Mouse (Mus musculus): ENCODE measurements around the gene Tm7sf2. TPM values are rescaled to one million over a fixed set of nuclear protein-coding genes. Genes with fewer than 3 reads are reported as not detected.

Gene Tm7sf2
- polyA plus RNA-seq, 1 experiment = 14.0 TPM

DNA sequence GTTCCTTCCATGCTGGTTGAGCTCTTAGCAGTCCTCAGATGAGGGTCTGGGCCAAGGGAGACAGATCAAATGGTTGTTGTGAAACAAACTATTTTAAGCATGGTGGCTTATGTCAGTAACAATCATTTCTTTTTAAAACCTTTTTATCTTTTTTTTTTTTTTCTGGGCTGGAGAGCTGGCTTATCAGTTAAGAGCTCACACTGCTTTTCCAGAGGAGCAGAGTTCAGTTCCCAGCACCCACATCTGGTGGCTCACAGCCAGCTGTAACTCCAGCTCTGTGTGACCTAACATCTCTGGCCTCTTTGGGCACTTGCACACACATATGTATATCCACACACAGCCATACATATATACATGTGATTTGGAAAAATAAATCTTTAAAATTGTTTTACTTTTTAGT lies 30.5 kb downstream of the Tm7sf2 start:
- Histone ChIP-seq H3K27me3 (ENCODE audit: control insufficient read depth, insufficient read depth, low read length) (no peaks in the 10 kb centered on the region), H3K4me3 (ENCODE audit: extremely low read depth, insufficient read depth, insufficient read length) (no peak overlapping the region), H3K4me1 (ENCODE audit: control insufficient read depth, insufficient read depth, insufficient read length) (no peaks in the 10 kb centered on the region), H3K27ac (ENCODE audit: insufficient read depth, low read length) (no peak overlapping the region), H3K36me3 (ENCODE audit: control insufficient read depth, insufficient read depth, low read length) (no peaks in the 10 kb centered on the region)
- DNase-seq (ENCODE audit: low read depth in 1 of 2, low spot score in 2 of 2) = no peak
- TF ChIP-seq POLR2A (IDR thresholded peaks at IDR 0.05; ENCODE audit: low read depth, low read length) = no peak
- no peak for TF ChIP-seq CTCF (IDR thresholded peaks at IDR 0.05; ENCODE audit: extremely low read depth, insufficient read depth, insufficient read length, insufficient replicate concordance)

- Histone ChIP-seq H3K36me3 (ENCODE audit: control insufficient read depth, insufficient read depth, low read length) (no peaks in the 10 kb centered on the region), H3K4me3 (ENCODE audit: extremely low read depth, insufficient read depth, insufficient read length) (no peak overlapping the region), H3K27ac (ENCODE audit: insufficient read depth, low read length) (no peak overlapping the region), H3K4me1 (ENCODE audit: control insufficient read depth, insufficient read depth, insufficient read length) (no peaks in the 10 kb centered on the region), H3K27me3 (ENCODE audit: control insufficient read depth, insufficient read depth, low read length) (no peaks in the 10 kb centered on the region)
- no peak for DNase-seq (ENCODE audit: low read depth in 1 of 2, low spot score in 2 of 2)
- TF ChIP-seq CTCF (IDR thresholded peaks at IDR 0.05; ENCODE audit: extremely low read depth, insufficient read depth, insufficient read length, insufficient replicate concordance) = no peak
- no peak for TF ChIP-seq POLR2A (IDR thresholded peaks at IDR 0.05; ENCODE audit: low read depth, low read length)
- 62% methylated on average over 9 of the region's 9 CpGs for WGBS
These were observed 32.1 kb downstream of the Tm7sf2 start for GRCm38 (mm10) chr19:6035966-6036585.

GRCm38 (mm10) chr19:6030520-6031280 lies 37.5 kb downstream of the Tm7sf2 start:
- Histone ChIP-seq H3K27me3 (ENCODE audit: control insufficient read depth, insufficient read depth, low read length) (no peaks in the 10 kb centered on the region), H3K4me1 (ENCODE audit: control insufficient read depth, insufficient read depth, insufficient read length) (no peaks in the 10 kb centered on the region), H3K4me3 (ENCODE audit: extremely low read depth, insufficient read depth, insufficient read length) (no peak overlapping the region), H3K36me3 (ENCODE audit: control insufficient read depth, insufficient read depth, low read length) (no peaks in the 10 kb centered on the region), H3K27ac (ENCODE audit: insufficient read depth, low read length) (no peak overlapping the region)
- no peak for DNase-seq (ENCODE audit: low read depth in 1 of 2, low spot score in 2 of 2)
- WGBS = 74% methylated on average over 14 of the region's 14 CpGs
- no peak for TF ChIP-seq CTCF (IDR thresholded peaks at IDR 0.05; ENCODE audit: extremely low read depth, insufficient read depth, insufficient read length, insufficient replicate concordance)

GRCm38 (mm10) chr19:6029426-6029825 lies 38.7 kb downstream of the Tm7sf2 start:
- no peak overlapping the region for H3K27ac ChIP-seq (ENCODE audit: insufficient read depth, low read length)
- H3K4me3 ChIP-seq (ENCODE audit: extremely low read depth, insufficient read depth, insufficient read length) = no peak overlapping the region
- H3K4me1 ChIP-seq (ENCODE audit: control insufficient read depth, insufficient read depth, insufficient read length) = no peaks in the 10 kb centered on the region
- no peak for DNase-seq (ENCODE audit: low read depth in 1 of 2, low spot score in 2 of 2)
- H3K27me3 ChIP-seq (ENCODE audit: control insufficient read depth, insufficient read depth, low read length) = no peaks in the 10 kb centered on the region
- TF ChIP-seq CTCF (IDR thresholded peaks at IDR 0.05; ENCODE audit: extremely low read depth, insufficient read depth, insufficient read length, insufficient replicate concordance) = no peak
- TF ChIP-seq POLR2A (IDR thresholded peaks at IDR 0.05; ENCODE audit: low read depth, low read length) = no peak
- H3K36me3 ChIP-seq (ENCODE audit: control insufficient read depth, insufficient read depth, low read length) = no peaks in the 10 kb centered on the region
- 84% methylated on average over 9 of the region's 9 CpGs for WGBS

DNA sequence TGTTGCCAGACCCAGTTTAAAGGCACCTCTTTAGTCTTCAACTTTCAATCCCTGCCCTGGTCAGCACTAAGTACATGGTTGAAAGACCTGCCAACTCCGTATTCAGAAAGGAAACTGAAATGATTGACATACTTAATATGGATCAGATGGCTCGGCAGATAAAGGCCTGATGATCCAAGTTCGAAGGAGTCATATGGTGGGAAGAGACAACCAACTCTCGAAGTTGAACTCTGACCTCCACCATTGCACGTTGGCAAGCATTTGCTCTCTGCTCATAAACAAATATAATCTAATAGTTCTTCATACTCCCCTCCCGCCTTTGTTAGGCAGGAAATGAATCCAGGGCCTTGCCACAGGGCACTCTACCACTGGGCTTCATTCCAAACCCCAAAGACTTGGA lies 39.2 kb downstream of the Tm7sf2 start:
- WGBS = 75% methylated on average over 6 of the region's 6 CpGs
- H3K36me3 ChIP-seq (ENCODE audit: control insufficient read depth, insufficient read depth, low read length) = no peaks in the 10 kb centered on the region
- no peak for DNase-seq (ENCODE audit: low read depth in 1 of 2, low spot score in 2 of 2)
- no peaks in the 10 kb centered on the region for H3K27me3 ChIP-seq (ENCODE audit: control insufficient read depth, insufficient read depth, low read length)
- TF ChIP-seq CTCF (IDR thresholded peaks at IDR 0.05; ENCODE audit: extremely low read depth, insufficient read depth, insufficient read length, insufficient replicate concordance) = no peak
- TF ChIP-seq POLR2A (IDR thresholded peaks at IDR 0.05; ENCODE audit: low read depth, low read length) = no peak
- no peak overlapping the region for H3K4me3 ChIP-seq (ENCODE audit: extremely low read depth, insufficient read depth, insufficient read length)
- H3K27ac ChIP-seq (ENCODE audit: insufficient read depth, low read length) = no peak overlapping the region
- no peaks in the 10 kb centered on the region for H3K4me1 ChIP-seq (ENCODE audit: control insufficient read depth, insufficient read depth, insufficient read length)

DNA sequence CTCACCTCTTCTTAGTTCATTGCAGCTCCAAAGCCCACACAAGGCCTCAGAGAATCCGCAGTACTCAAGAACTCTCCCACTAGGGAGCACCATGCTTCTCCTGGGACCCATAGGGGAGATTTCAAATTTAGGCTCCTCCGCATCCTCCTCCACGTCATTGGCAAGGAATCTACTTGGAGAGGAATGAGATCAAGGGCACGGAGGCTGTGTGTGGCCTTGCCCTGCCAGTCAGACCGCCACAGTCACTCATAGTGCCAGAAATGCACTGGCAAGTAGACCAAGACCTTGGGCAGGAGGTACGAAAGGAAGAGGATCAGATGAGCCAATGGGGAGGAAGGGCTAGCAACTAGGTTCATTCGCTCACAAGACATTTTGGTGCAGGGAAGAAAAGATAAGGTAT lies 44.2 kb downstream of the Tm7sf2 start:
- 88% methylated on average over 7 of the region's 7 CpGs for WGBS
- no peak for DNase-seq (ENCODE audit: low read depth in 1 of 2, low spot score in 2 of 2)
- H3K27me3 ChIP-seq (ENCODE audit: control insufficient read depth, insufficient read depth, low read length) = no peaks in the 10 kb centered on the region

GRCm38 (mm10) chr19:6023059-6023458 lies 45.1 kb downstream of the Tm7sf2 start:
- 95% methylated on average over 8 of the region's 8 CpGs for WGBS
- no peak for DNase-seq (ENCODE audit: low read depth in 1 of 2, low spot score in 2 of 2)
- Histone ChIP-seq H3K27ac (ENCODE audit: insufficient read depth, low read length) (no peak overlapping the region), H3K4me3 (ENCODE audit: extremely low read depth, insufficient read depth, insufficient read length) (no peak overlapping the region), H3K27me3 (ENCODE audit: control insufficient read depth, insufficient read depth, low read length) (no peaks in the 10 kb centered on the region), H3K36me3 (ENCODE audit: control insufficient read depth, insufficient read depth, low read length) (no peaks in the 10 kb centered on the region), H3K4me1 (ENCODE audit: control insufficient read depth, insufficient read depth, insufficient read length) (no peaks in the 10 kb centered on the region)
- TF ChIP-seq POLR2A (IDR thresholded peaks at IDR 0.05; ENCODE audit: low read depth, low read length) (no peak), CTCF (IDR thresholded peaks at IDR 0.05; ENCODE audit: extremely low read depth, insufficient read depth, insufficient read length, insufficient replicate concordance) (no peak)

More for the DNA sequence above, 44.2 kb downstream of the Tm7sf2 start:
- no peak for TF ChIP-seq POLR2A (IDR thresholded peaks at IDR 0.05; ENCODE audit: low read depth, low read length)
- no peak for TF ChIP-seq CTCF (IDR thresholded peaks at IDR 0.05; ENCODE audit: extremely low read depth, insufficient read depth, insufficient read length, insufficient replicate concordance)
- Histone ChIP-seq H3K4me1 (ENCODE audit: control insufficient read depth, insufficient read depth, insufficient read length) (no peaks in the 10 kb centered on the region), H3K27ac (ENCODE audit: insufficient read depth, low read length) (no peak overlapping the region), H3K4me3 (ENCODE audit: extremely low read depth, insufficient read depth, insufficient read length) (no peak overlapping the region), H3K36me3 (ENCODE audit: control insufficient read depth, insufficient read depth, low read length) (no peaks in the 10 kb centered on the region)
